Mouse (Mus musculus) forebrain, embryonic 15.5 days (tissue): Measurements from ENCODE around the gene Lyst. TPM values are rescaled to one million over a fixed set of nuclear protein-coding genes. Genes with fewer than 3 reads are reported as not detected.

Experiments
- polyA plus RNA-seq: library from polyadenylated mRNA; unstranded; fragments of >200 nt; fragmentation: Nextera tagmentation; extraction: Ambion mirVana; gene quantifications from 2 replicates; pipeline ENCODE4 v1.2.1, GENCODE M21; 2015

The Lyst gene
- polyA plus RNA-seq, 1 experiment from 2014 or later = 4.1 TPM

Other genes starting within 250 kb of the Lyst start
- 21.8 and 22.3 TPM in 2 replicates for gene Gpr137b, start 196.4 kb upstream of the Lyst start, polyA plus RNA-seq
- 16.7 and 22.1 TPM in 2 replicates for gene Nid1, start 152.8 kb upstream of the Lyst start, polyA plus RNA-seq
- 21.9 and 24.4 TPM in 2 replicates for gene Gng4, start 193.7 kb downstream of the Lyst start, polyA plus RNA-seq